Mouse (Mus musculus) cerebellum, adult 9-11 months (tissue): ENCODE data around the gene Tcf12.

Experiments used
- DNase-seq: peaks from one replicate; pipeline ENCODE4 v3.0.0; 2022

The Tcf12 gene

DNA sequence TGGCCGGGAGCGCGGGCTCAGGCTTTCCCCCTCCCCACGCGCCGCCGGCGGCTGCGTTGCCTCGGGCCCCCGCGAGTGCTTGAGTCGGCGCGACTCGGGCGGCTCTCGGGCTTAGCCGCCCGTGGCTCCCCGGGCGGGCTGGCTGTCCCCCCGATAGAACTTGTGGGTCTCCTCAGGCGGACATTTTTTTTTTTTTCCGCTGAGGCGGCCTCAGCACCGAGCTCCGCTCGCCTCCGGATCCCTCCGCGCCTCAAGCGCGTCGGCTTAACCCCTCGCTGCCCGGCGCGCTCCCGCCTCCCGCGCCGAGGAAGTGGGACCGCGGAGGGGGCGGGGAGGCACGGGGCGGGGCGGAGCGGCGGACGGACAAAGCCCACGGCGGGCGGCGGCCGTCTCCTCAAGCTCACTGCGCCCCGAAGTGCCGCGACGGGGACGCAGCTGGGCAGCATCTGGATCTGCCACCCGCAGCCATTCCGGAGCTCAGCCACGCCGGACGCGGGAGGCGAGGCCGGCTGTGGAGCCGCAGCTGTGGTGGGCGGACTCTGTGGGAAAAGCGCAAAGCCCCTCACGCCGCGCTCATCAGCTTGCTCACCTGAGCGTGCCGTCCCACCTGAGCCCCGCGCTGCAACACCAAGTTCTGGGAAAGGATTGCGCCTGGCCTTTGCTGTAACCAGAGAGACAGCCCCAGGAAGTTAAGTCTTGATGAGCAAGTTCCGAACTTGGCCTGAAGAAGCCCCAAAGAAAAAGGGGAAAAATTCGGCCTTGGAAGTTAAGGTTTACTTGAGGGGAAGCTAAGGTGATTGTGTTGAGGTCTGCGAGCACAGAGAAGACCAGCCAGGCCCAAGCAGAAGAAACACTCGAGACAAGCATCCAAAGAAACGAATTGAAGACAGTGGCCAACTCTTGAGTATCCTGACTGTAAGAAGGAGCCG lies at the start of gene Tcf12:
Tcf12 (minus strand) TSS at position 250 of the 929 bp plus-strand sequence.
- DNase-seq = peak; percentile 86

GRCm38 (mm10) chr9:72158392-72158791 lies 46.7 kb upstream of the Tcf12 start:
- no peak for DNase-seq

- no peak for DNase-seq
These were observed 45.4 kb upstream of the Tcf12 start for GRCm38 (mm10) chr9:72157091-72157490.

GRCm38 (mm10) chr9:72155250-72156138 lies 43.8 kb upstream of the Tcf12 start:
- peak; percentile 68 for DNase-seq

DNA sequence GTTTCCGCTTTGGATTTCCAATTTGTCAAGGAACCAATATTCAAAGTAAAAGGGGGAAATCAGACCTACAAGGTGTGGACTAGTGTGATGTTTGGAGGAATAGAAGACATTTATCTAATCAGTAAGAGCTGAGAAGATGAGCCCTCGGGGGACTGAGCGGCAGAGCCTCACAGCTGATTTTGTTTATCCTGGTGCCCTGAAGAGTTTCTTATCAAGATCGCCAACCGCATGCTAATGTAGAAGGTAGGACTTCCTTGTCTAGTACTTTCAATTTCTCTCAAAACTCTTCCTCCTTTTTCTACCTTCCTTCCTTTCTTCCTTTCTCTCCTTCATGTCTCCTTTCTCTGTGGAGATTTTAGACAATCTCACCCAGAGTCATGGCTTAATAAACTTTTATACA lies 32.5 kb upstream of the Tcf12 start:
- DNase-seq = no peak

- DNase-seq = no peak
These were observed 26.2 kb upstream of the Tcf12 start for GRCm38 (mm10) chr9:72137899-72138298.

GRCm38 (mm10) chr9:72133772-72134245 lies 22.1 kb upstream of the Tcf12 start:
- DNase-seq = no peak

GRCm38 (mm10) chr9:72133089-72133771 lies 21.6 kb upstream of the Tcf12 start:
- DNase-seq = peak; percentile 89

DNA sequence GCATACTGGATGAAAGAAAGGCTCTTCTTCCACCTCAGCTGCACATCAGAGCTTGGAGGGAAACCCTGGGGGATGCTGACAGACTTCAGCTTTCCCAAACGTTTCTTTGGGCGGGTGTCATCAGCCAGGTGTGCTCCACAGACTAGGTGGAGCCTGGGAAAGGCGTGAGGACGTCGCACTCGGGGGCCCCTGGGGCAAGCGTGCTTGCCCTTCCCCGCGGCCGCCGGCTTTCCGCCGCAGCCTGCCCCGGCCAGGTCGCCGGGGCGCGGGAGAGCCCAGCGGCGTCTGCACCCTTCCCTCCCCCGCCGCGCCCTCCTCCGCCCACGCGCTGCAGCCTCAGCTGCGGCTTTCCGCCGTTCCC lies 21.0 kb upstream of the Tcf12 start:
- no peak for DNase-seq

DNA sequence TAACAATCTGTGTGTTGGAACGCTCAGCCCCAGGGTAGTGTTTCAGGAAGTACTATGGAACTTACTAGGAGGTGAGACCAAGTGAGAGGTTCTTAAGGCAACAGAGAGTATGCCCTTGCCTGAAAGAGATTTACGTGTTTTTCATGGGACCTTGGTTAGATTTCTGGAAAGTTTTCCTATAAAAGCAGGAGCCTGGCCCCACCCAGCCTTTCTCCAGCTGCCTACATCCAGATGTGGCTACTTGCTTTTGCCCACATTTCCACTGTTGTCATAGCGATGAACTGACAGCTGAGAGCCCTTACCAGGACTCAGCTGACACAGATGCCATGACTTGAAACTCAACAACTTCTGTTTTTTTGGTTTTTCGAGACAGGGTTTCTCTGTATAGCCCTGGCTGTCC lies 18.2 kb upstream of the Tcf12 start:
- DNase-seq = no peak

GRCm38 (mm10) chr9:72125442-72125841 lies 13.8 kb upstream of the Tcf12 start:
- peak; percentile 82 for DNase-seq

GRCm38 (mm10) chr9:72118490-72118889 lies 6.8 kb upstream of the Tcf12 start:
- DNase-seq = no peak

DNA sequence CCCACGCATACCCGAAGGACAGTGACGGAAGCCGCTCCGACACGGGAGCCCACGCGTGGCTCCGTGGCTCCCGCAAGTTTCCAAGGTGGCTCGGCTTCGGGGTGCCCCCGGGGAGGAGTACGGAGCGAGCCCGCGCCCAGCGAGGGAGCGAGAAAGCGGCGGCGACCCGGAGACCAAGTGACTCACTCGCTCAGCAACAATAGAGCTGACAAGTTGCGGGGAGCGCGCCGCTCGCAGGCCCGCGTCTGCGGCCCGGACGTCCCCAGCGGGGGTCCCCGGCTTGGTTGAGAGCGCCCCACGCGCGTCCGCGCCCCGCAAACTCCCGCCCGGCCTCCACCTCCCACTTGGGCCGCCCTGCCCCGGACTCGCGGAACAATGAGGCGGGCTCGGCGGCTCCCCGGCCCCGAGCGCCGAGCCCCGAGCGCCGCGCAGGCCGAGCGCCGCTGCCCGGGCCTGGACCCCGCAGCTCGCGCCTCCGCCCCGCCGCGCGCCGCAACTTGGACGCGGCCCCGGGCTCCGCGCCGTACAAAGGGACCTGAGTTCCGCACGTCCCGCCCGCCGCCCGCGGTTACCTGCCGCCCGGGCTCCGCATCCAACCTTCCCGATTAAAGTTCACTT lies 558 bp downstream of the Tcf12 start:
- DNase-seq = peak; percentile 75

DNA sequence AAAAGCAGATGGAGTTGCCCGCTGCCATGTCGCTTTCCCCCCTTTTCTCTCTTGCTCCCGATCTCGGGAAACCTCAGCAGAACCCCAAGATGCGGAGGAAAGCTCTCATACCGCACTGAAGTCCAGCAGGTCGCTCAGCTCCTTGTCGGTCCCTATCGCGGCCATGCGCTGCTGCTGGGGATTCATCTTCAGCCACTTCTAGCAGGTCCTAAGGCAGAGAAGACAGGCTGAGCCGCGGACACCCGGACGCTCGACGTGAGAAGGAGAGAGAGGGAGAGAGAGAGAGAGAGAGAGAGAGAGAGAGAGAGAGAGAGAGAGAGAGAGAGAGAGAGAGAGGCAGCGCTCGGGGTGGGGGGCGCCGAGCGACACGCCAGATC lies 1.1 kb downstream of the Tcf12 start:
- peak; percentile 52 for DNase-seq

DNA sequence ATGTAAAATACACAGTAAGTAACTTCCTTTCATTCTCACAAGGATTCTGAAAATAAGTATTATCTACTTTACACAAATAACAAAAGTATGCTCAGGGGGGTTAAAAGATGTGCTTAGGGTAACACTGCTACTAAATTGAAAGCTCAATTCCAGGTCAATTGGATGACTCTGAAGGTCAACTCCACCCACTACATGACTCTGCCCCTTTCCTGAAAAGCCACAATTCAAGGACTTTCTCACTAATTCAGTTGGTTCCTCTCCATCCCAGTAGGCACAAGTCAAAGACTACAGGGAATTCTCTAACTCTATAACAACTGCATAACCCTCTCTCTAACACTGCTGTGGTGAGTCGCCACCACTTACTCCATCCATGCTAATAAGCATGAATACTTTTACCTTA lies 8.2 kb downstream of the Tcf12 start:
- DNase-seq = no peak

GRCm38 (mm10) chr9:72099945-72100685 lies 11.6 kb downstream of the Tcf12 start:
- no peak for DNase-seq

DNA sequence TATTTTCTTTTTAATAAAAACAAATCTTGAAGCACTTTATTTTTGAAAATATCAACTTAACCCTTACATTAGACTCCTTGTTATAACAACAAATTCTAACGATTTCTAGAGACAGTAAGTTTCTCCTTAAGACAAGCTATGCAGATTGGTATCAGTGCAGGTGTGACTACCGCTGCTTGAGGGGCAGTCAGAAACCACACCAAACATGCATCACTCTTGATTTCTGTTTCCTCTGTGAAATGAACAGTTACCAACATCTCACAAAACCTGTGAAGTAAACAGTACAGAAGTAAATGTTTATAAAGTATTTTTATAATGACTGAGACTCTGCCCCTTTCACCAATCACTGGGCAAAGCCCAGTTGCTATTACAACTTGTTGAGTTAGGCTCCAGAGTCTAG lies 13.6 kb downstream of the Tcf12 start:
- no peak for DNase-seq

GRCm38 (mm10) chr9:72097083-72097482 lies 14.6 kb downstream of the Tcf12 start:
- no peak for DNase-seq

DNA sequence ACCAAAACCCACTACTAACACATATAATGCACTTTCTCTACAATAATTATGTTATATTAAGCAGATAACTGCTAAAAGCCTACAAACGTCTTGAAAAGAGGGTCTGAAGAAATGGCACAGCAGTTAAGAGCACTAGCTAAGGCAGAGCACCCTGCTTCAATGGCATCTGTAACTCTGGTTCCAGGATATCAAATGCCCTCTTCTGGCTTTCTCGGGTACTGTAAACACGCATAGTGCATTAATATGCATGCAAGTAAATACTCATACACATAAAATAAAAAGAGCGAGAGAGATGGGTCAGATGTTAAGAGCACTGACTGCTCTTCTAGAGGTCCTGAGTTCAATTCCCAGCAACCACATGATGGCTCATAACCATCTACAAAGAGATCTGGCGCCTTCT lies 17.0 kb downstream of the Tcf12 start:
- DNase-seq = no peak

DNA sequence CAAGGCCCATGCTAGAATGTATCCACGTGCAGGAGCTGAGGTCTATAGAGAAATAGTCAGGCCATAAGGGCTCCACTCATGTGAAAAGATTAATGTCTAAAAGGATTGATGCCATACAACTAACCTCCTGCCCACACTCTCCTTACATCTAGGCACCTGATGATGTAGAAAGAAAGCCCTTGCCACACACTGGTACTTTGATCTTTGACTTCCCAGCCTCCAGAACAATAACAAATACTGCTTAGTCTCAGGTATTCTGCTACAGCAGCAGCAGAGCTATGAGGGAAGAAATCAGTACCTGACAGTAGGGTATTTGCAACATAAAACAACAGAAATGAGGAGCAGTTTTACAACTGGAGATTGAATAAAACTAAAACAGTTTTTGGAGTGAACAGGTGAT lies 19.5 kb downstream of the Tcf12 start:
- DNase-seq = no peak

DNA sequence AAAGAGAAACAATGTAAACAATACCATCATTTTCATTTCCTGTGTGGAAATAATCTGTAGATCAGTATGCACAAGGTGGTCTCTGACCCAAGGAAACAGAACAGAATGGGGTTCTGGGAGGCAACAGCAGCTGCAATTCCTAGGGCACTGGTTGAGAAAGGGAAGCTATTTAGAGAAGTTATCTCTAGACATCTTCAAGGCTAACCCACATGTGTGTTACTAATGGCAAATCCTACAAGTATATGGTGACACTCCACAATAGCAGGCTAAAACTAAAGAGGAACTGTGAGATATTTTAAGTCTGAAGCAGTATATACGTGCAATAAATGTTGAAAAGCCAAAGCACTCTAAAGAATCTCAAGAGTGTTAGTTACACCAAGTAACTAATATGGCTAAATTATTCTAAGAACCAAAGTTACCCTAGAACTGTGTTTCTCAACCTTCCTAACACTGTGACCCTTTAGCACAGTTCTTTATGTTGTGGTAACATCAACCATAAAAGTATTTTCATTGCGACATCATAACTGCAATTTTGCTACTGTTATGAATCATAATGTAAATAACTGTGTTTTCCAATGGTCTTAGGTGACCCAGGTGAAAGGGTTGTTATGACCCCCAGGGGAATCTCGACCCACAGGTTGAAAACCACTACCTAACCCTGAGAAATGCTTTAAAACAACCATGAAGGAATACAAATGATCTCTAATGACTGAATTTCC lies 22.6 kb downstream of the Tcf12 start:
- DNase-seq = no peak
